Mouse (Mus musculus) left cerebral cortex, postnatal 14 days (tissue): ENCODE data around the gene Prickle2. TPM values are rescaled to one million over a fixed set of nuclear protein-coding genes. Genes with fewer than 3 reads are reported as not detected.

Experiments
- DNase-seq, 2 experiments: peaks; one replicate each; pipeline ENCODE4 v3.0.0; 2021 to 2022; ENCODE audit warnings: low spot score in 2 of 2, mixed read lengths in 1 of 2
- intact Hi-C: fragments of 180-260 bp; cut with DNase I; formaldehyde crosslinking; loops from one replicate; pipeline ENCODE4 v1.15.1; 2025
- long read RNA-seq, 2 experiments: library from polyadenylated mRNA; stranded (forward); transcript quantifications; one replicate each; pipeline ENCODE4 v2.0.0; 2021
- total RNA-seq, 2 experiments: library from RNA; stranded (reverse); gene quantifications; 2 replicates each; pipeline ENCODE4 v1.2.3; 2021

Gene Prickle2
- 100 to 1,000 TPM; 184 to 211 TPM for total RNA-seq
- long read RNA-seq, experiment 1, full-length matches to known transcripts: 10 of 73 reads
- long read RNA-seq, experiment 1, partial matches to known transcripts: 6 of 73 reads
- long read RNA-seq, experiment 1, other reads (novel, unspliced or antisense): 57 of 73 reads
- long read RNA-seq, experiment 2, full-length matches to known transcripts: 2 of 45 reads
- long read RNA-seq, experiment 2, partial matches to known transcripts: 6 of 45 reads
- long read RNA-seq, experiment 2, other reads (novel, unspliced or antisense): 37 of 45 reads

DNA sequence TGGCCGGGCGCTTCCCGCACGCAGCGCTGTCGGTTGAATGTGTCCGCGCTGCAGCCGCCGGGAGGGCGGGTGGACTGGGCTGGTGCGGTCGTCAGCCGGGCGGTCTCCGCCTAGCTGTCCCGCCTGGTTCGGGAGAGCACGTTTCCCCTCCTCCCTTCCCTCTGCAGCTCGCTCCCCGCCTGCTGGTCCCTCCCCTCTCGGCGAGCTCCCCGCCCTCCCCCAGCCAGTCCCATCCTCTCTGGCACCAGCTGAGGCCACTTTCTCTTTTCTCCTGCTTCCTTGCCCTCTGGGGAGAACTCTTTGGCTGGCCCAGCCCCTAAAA is at the start of gene Prickle2:
Prickle2 (minus strand) TSS at position 11 of the 322 bp plus-strand sequence.
- intact Hi-C loops: loop anchor here (1.0 kb wide), 1 partner anchor 18 kb away; no protein-coding TSS in a partner anchor
- DNase-seq: peak in 1 of 2 experiments; percentile 69

DNA sequence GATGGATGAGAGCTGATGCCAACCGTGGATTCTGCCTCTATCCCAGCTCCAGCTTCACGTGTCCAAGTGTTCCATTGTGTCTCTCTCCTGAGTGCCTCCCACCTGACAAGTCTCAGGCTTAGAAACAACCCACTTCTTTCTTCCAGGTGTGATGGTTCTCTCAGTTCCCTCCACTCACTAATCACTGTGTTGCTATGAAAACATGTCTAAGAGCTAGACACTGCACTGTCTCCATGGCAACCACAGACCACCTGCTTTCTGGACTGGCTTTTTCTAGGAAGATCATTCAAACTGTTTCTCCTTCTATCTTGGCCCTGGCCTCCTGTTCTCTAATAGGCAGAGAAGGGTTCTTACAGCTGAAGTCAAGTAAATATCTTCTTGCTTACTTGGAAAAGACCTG is 46.8 kb upstream of the Prickle2 start:
- intact Hi-C loops: no loop called here
- DNase-seq: peak; percentile 32 to 58

DNA sequence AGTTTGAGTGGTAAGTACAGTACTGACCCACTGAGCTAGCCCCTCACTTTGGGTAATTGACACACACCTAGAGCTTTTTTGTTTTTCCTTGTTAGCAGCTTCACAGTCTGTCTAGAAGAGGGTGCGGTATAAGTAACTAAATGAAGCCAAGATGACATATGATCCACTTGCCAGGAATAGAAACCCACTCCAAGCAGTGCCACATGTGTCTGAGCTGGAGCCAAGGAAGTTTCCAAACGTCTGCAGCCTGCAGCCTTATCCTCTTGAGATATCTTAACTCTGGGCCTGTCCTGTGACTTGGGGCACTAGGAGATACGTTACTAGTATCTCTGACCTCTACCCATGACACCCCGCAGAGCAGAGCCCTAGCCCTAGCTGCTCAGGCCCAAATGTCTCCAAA is 43.5 kb upstream of the Prickle2 start:
- peak; percentile 44 to 46 for DNase-seq
- intact Hi-C loops: no loop called here

DNA sequence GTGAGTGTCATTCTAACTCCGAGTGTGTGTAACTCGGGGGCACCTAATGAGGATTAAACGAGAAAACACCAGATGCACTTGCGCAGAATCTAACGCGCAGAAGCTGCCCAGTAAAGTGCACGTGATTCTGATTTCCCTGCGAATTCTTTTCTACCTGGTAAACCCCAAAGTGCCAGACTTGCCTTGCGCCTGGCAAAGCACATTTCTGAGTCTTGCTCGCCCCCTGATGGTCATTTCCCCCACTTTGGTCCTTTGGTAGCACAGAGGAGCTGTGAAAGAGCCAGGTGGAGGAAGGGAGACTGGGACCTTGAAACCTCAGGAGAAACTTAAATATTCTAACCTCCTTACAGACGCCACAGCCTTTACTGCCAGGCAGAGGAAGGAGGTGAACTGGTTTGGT is 37.6 kb upstream of the Prickle2 start:
- intact Hi-C loops: loop anchor here (1.0 kb wide), 1 partner anchor 457 kb away; no protein-coding TSS in a partner anchor
- DNase-seq: peak; percentile 87 to 90

DNA sequence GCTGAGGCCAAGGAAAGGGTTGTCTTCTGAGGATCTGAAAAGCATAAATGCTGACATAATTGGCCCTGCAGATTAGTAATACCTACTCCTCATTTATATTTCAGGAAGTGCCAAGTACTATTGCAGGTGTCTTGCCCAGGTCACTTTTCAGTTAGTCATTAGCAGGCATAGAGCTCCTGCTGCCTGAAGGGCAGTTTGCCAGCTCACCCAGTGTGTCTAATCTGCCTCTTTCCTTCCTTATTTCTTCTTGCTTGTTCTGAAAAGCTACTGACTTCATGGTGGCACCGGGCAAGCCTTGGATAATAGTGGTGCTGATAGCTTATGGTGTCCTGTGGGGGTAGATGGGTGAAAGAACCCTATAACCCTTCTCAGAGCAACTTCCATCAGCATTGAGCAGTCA is 31.2 kb upstream of the Prickle2 start:
- intact Hi-C loops: no loop called here
- no peak for DNase-seq

DNA sequence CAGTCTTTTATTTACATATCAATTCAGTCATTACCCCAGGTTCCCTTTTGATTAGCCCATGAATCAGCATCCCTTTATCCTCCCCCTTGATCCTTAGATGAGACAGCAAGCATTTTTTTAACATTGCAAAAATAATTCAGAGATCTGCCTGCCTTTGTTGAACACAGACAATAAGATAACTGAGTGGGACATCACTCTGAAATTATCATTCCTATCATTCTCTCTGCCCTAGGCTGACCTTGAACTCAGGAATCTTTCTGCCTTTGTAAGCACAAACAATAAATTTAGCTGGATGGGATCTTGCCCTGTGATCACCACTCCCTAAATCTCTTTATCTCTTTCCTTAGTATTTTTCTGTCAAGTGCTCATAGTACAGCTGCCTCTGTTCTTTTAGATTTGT is 27.7 kb upstream of the Prickle2 start:
- intact Hi-C loops: no loop called here
- DNase-seq: no peak

DNA sequence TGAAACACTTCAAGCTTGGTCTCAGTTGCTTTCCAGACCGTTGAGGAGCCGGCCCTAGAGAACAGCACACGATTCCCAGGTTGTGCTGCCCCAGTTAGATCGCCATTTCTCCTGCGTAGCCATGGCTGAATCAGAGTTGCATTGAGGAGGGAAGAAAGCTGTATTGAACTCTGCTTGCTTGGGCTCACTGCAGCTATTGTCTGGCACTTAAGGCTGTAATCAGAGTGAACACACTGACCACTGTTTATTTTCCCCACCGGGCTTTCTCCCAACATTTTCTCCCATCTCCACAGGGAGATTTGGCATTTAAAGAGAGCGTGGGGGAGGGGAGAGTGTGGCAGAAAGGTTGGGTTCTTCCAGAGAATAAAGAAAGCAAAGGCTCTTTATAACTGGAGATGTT is 22.6 kb upstream of the Prickle2 start:
- peak; percentile 47 to 62 for DNase-seq
- intact Hi-C loops: loop anchor here (5.0 to 10.0 kb wide), 2 partner anchors 66 to 244 kb away; no protein-coding TSS in a partner anchor

DNA sequence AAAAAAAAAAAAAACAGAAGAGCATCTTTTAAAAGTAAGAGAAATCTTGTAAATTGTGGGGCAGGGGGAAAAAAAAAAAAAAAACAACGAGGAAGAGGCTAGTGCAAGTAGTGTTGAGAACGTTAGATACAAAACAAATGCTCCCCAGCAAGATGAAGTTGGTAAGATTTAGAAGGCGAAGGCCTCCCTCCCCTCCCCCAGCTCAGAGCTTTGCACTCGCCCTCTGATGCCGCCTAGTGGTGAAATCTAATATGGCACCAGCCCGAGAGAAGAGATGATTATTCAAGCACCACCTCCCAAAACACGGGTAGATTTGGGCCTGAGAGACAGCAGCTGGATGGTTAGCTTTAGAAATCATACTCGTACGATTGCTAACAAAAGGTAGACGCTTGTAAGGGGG is 22.1 kb upstream of the Prickle2 start:
- intact Hi-C loops: loop anchor here (5.0 to 10.0 kb wide), 2 partner anchors 66 to 243 kb away; no protein-coding TSS in a partner anchor
- DNase-seq: peak; percentile 95 to 97

DNA sequence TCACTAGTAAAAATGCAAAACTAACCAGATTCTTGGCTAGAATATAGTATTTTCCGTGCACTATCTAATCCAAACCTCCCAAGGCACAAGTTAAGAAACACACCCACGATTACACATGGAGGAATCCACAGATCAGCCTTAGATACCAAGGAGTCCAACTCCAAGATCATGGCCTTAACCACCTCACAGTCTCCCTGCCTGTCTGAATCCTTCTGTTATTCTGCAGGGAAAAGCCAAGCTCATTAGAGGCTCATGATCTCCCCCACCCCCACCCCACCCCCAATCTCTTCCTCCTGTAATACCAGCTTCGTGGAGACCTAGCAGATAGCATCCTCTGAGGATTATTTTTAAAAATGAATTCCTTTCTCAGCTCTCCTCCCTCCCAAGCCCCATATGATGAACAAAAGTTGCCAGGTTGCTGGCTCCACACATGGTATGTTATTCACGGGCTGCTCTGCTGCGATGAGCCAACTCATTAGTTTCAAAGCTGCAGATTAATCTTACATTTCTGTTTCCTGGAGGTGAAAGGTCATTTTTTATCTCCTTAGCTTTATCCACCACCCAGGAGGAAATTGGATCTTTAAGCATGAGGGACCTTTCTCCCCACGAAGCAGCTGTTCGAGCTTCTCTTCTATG is 21.5 kb upstream of the Prickle2 start:
- intact Hi-C loops: loop anchor here (5.0 to 10.0 kb wide), 2 partner anchors 65 to 243 kb away; no protein-coding TSS in a partner anchor
- DNase-seq: no peak

DNA sequence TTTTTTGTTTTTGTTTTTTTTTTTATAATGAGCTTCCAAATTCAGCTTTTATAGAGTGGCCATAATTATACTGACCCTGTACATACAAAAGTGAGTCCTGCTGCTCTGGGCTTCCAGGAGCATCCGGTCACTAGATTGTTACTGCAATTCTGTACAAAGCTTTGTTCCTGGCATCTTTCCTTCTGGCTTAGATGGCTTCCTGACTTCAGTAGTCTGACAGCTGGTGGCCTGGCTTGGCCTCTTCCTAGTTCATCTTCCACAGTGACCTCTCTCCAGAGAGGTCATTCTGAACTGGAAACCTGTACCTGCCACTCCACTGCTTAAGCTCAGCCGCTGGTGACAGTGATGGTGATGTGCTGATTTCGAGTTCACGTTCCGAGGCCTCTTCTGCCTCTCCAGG is 20.2 kb upstream of the Prickle2 start:
- intact Hi-C loops: loop anchor here (5.0 to 10.0 kb wide), 2 partner anchors 64 to 241 kb away; no protein-coding TSS in a partner anchor
- no peak for DNase-seq

DNA sequence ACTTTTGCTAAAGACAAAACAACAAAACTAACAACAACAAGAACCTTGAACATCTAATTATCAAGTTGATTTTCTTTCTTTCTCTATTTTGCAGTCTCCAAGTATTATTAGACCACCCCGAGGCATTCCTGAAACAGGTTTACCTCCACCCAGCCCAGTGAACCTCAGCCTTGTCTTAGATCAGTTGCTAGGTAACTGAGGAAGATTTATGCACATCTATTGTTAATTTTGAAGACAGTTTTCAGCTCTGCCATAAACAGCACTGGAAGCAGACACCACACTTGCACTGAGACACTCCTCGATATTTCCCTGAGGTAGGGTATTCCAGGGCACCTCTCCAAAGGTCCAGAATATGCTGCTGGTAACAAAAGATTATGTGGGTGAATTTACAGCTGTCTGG is 18.4 kb upstream of the Prickle2 start:
- DNase-seq: no peak

DNA sequence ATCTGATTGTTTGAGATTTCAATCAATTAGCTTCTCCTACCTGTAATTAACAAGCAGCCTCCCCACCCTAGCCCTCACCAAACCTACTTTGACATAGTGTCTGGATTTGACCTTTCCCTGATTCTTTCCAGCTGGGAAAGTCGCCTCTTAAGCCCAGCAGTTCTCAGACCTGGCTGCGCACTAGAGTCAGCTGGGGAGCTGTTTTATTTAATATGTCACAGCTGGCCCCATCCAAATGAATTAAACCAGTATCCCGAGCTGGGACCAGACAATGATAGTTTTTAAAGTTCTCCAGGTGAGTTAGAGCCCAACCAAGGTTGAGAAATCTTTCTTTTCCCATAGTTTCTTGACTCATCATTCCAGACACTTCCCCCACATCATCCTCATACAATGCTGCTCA is 9.9 kb upstream of the Prickle2 start:
- DNase-seq: no peak
- intact Hi-C loops: no loop called here

More for the DNA sequence above, 18.4 kb upstream of the Prickle2 start:
- intact Hi-C loops: loop anchor here (10.0 kb wide), 1 partner anchor 240 kb away; no protein-coding TSS in a partner anchor

DNA sequence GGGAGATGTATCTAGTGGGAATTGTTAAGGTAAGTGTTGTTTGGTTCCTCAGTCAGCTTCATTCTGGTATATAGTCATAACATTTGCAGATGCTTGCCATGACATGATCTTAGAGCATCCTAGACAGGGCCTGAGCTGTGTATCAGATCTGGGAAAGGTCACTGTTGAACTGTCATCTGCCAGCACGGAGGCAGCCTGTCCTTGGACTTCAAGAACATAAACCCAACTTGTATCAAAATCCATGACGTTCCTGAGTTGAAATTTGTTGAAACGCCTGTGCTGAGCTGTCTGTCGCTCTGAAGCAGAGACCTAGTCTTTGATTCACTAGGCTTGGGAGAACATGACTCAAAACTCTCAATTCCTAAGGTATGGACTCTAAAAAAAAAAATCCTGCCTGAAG is 8.8 kb upstream of the Prickle2 start:
- intact Hi-C loops: no loop called here
- DNase-seq: no peak

DNA sequence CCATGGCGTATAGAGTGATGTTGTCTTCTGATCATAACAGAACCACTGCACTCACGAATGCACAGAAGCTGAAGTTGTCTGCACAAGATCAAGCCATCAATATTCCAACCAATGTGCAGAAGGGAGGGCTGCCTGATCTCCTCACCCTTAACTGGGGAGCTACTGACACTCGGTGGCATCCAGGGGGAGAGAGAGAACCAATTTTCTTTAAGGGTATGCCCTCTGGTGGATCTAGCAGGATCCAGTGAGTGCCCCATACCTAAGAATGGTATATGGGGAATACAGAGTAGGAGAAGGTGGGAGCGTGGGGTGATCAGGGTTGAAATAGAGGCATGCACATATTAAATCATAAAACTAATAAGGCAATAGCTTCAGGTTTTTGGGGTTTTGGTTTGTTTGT is 2.2 kb upstream of the Prickle2 start:
- DNase-seq: no peak
- intact Hi-C loops: no loop called here

DNA sequence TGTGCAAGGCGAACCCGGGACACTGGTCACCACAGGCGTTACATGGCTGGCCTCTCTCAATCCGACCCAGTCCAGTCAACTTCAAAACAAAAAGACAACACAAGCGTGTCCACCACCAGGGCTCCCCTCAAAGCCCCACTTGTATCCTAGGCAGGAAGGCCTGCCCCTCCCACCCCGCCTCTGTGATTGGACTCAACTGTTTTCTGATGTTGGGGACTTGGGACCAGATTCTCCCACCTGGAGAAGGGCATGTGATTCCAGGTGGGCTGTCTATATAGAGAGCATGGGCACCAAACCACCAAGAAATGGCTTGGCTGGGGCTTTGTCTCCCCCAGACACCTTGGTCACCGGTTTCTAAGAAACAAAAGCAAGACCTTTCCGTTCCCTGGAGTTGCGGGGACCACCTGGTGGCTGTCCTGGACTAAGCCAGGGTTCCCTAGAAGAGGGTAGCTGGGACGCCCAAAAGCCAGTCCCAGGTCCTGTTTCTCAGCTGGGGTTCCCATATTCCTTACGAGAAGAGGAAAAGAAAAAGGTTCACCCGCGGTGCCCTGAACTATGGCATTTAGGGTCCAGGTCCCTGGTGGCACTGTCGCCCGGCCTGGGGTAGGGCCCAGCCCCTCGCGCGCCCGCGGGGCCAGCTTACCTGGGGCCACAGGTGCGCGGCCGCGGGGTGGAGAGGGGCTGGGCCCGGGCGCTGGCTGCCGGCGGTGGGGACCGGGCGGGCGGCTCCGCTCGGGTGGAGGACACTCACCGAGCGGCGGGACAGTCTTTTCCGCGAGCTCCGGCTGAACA is 406 bp downstream of the Prickle2 start:
- DNase-seq: no peak
- intact Hi-C loops: loop anchor here (1.0 kb wide), 1 partner anchor 17 kb away; no protein-coding TSS in a partner anchor

DNA sequence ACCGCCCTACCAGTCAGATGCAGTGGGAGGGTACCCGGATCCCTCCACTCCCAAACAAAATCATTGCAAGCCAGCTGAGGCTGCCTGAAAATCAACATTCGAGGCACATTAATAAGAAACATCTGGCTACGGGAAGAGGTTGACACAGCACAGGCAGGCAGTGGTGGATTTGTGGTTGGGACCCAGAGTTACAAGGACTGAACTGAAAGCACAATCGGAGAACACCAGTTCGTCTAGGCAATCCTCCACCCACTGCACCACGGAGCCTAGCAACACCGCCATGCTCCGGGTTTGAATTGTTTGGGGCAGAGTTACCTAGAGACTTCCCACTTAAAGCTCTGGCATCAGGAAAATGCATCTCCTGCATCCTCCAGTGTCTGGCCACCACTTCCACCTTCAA is 1.1 kb downstream of the Prickle2 start:
- intact Hi-C loops: no loop called here
- peak; percentile 20 to 45 for DNase-seq

DNA sequence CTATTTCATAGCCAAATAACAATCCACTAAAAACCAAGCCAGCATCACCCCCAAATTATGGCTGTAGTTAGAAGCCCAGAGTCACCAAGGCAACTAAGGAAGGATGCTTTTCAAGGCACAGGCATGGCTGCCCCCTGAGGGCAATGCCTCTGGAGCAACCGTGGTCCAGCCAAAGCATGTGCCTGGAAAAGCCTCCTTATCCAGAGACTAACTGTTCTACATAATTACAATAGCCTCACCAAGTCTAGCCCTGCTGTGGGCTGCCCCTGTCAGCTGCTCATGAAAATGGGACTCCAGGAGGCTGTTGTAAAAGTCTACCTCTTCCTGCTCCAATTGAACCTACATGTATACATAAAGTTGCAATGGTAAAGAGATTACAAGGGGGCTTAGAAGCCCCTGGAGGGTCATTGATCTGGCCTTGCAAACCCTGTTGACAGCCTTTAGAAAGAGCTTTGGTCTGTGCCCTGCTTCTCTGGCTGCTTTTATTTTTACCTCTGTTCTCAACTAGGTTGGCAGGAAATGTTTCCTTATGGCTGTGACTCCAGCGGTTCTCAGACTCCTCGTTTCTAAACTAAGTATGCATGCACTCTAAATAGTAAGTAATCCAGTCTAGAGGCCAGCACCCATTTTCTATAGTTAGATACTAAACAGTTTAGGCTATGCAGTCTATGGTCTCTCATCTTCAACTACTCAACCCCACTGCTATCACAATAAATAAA is 6.3 kb downstream of the Prickle2 start:
- intact Hi-C loops: no loop called here
- no peak for DNase-seq

DNA sequence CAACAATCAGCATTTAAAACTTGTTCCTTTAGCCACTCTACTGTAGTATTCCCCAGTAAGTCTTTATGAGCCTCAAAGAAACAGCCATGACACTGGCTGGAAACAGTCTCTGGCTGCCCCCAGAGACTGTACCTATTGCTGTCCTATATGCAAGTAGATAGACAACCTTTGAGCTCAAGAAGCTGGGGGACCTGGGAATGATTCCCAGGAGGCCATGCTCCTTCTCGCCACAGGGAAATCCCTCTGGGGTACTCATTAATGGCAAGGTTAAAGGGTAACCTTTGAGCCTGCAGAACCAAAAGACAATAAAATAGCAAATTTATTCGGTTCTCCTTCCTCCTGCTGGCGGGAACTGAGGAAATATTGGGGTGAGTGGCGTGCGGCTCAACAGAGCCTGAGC is 8.1 kb downstream of the Prickle2 start:
- no peak for DNase-seq
- intact Hi-C loops: no loop called here

DNA sequence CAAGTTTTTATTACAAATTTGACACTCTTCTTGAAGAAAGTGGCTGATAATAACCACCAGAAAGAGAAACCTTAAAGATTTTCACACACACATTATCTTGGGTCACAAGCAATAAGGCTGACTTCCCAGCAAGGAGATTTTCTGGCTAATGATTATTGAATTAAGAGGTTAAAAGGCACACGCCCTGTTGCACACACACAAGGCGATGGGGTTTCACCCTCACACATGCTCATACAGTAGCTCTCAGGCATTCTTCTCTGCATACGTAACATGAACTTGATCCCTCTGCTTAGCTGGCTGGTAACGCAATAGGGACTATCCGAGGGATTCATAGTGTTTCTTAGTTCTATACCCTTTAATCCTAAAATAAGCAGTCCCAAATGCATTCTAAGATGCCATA is 18.6 kb downstream of the Prickle2 start:
- intact Hi-C loops: no loop called here
- no peak for DNase-seq
